Mouse (Mus musculus) erythroblast, embryonic 14.5 days (primary cell): ENCODE data around the gene N4bp1.

ENCODE experiments used
- GATA1 ChIP-seq: IDR thresholded peaks from 2 replicates; pipeline ENCODE4 v1.6.1; 2012; ENCODE audit warnings: low read length, inconsistent platforms, mixed read lengths
- TAL1 ChIP-seq: IDR thresholded peaks from 3 replicates; pipeline ENCODE4 v1.6.1; 2012; ENCODE audit warnings: low read length, inconsistent platforms, mixed read lengths

- TF ChIP-seq TAL1 (no peak), GATA1 (no peak)
Measured at GRCm38 (mm10) chr8:86908536-86908935, 23.5 kb upstream of the N4bp1 start.
